Mouse (Mus musculus) CD4-positive naive resting alpha-beta T cell, adult 57 days (primary cell): ENCODE data around the gene Srek1ip1. TPM values are rescaled to one million over a fixed set of nuclear protein-coding genes. Genes with fewer than 3 reads are reported as not detected.

Experiments
- total RNA-seq: library from RNA; stranded (reverse); gene quantifications from one replicate; pipeline ENCODE4 v1.2.4, GENCODE M21; 2023

The Srek1ip1 gene
- total RNA-seq = 7.5 TPM

GRCm38 (mm10) chr13:104792184-104792583 lies at the start of gene Srek1ip1:
Srek1ip1 (plus strand) TSS chr13:104792484.

GRCm38 (mm10) chr13:104816635-104817571 lies 24.6 kb downstream of the Srek1ip1 start, which contains the start of gene Cwc27:
Cwc27 (minus strand) TSS chr13:104817142.

GRCm38 (mm10) chr13:104863127-104863979 lies 71.1 kb downstream of the Srek1ip1 start, which contains the start of gene Shisal2b:
Shisal2b (minus strand) TSS chr13:104863893.

Other genes with a start within 250 kb of the Srek1ip1 start
- 30.0 TPM for gene Cwc27, start 24.7 kb downstream of the Srek1ip1 start, total RNA-seq
- gene Shisal2b, start 71.4 kb downstream of the Srek1ip1 start, total RNA-seq = not detected